Mouse (Mus musculus) testis, adult 2 months (tissue): ENCODE data around the gene Ogdh.

Experiments
- CTCF ChIP-seq: fragments of 200-500 bp; IDR thresholded peaks from 2 replicates; pipeline ENCODE4 v1.5.1; 2012; ENCODE audit warnings: low read depth, mild to moderate bottlenecking, inconsistent platforms, low read length, moderate library complexity; ENCODE audit not compliant: control insufficient read depth, insufficient read depth, insufficient replicate concordance
- POLR2A ChIP-seq: fragments of 200-500 bp; IDR thresholded peaks from 2 replicates; pipeline ENCODE4 v1.6.1; 2012; ENCODE audit warnings: low read depth, mild to moderate bottlenecking, inconsistent platforms, low read length, moderate library complexity; ENCODE audit not compliant: control insufficient read depth

GRCm38 (mm10) chr11:6345956-6346355, 54.5 kb downstream of the Ogdh start:
- TF ChIP-seq CTCF (no peak), POLR2A (no peak)
